Mouse (Mus musculus): ENCODE results near the gene Atxn3. TPM values are rescaled to one million over a fixed set of nuclear protein-coding genes. Genes with fewer than 3 reads are reported as not detected.
A peak's percentile ranks its signal among the peaks of the same experiment; 100 is the strongest.

Atxn3 gene
- polyA plus RNA-seq (2012; rRNA removed): 0.30 and 0.76 TPM in 2 replicates

GRCm38 (mm10) chr12:101957942-101958544, at the start of gene Atxn3:
Atxn3 (minus strand) TSS chr12:101958246.
- H3K36me3 ChIP-seq (ENCODE audit: control insufficient read depth, insufficient read depth, low read length): no peaks in the 10 kb centered on the region
- TF ChIP-seq POLR2A (IDR thresholded peaks at IDR 0.05; ENCODE audit: low read depth, low read length): peak; percentile 70
- peak; percentile 72 for TF ChIP-seq CTCF (IDR thresholded peaks at IDR 0.05; ENCODE audit: extremely low read depth, insufficient read length, insufficient replicate concordance, low read depth, low read length)
- H3K4me3 ChIP-seq (ENCODE audit: low read depth, low read length): peak within 1 kb of the TSS; percentile 96
- H3K27me3 ChIP-seq (ENCODE audit: control insufficient read depth, insufficient read depth, low read length): no peaks in the 10 kb centered on the region
- H3K4me1 ChIP-seq (ENCODE audit: control insufficient read depth, insufficient read depth, insufficient read length, low read length): peaks cover 3% of the 10 kb centered on the region; the same call in 1 of the 2 replicates
- under 1% methylated on average over 54 of the region's 54 CpGs for WGBS
- peak within 1 kb of the TSS; percentile 53; the same call in 1 of the 2 replicates for H3K27ac ChIP-seq (ENCODE audit: insufficient read depth, low read depth, low read length)

- Histone ChIP-seq H3K4me1 (ENCODE audit: control insufficient read depth, insufficient read depth, insufficient read length, low read length) (no peaks in the 10 kb centered on the region), H3K27me3 (ENCODE audit: control insufficient read depth, insufficient read depth, low read length) (no peaks in the 10 kb centered on the region), H3K27ac (ENCODE audit: insufficient read depth, low read depth, low read length) (no peak overlapping the region), H3K4me3 (ENCODE audit: low read depth, low read length) (no peak overlapping the region), H3K36me3 (ENCODE audit: control insufficient read depth, insufficient read depth, low read length) (peaks cover 75% of the 10 kb centered on the region)
- 93% methylated on average over 11 of the region's 11 CpGs for WGBS
- TF ChIP-seq POLR2A (IDR thresholded peaks at IDR 0.05; ENCODE audit: low read depth, low read length): no peak
Measured at GRCm38 (mm10) chr12:102000785-102001184, 42.7 kb upstream of the Atxn3 start.

- H3K4me1 ChIP-seq (ENCODE audit: control insufficient read depth, insufficient read depth, insufficient read length, low read length): no peaks in the 10 kb centered on the region
- peaks cover 72% of the 10 kb centered on the region for H3K36me3 ChIP-seq (ENCODE audit: control insufficient read depth, insufficient read depth, low read length)
- H3K4me3 ChIP-seq (ENCODE audit: low read depth, low read length): no peak overlapping the region
- no peak for TF ChIP-seq CTCF (IDR thresholded peaks at IDR 0.05; ENCODE audit: extremely low read depth, insufficient read length, insufficient replicate concordance, low read depth, low read length)
- TF ChIP-seq POLR2A (IDR thresholded peaks at IDR 0.05; ENCODE audit: low read depth, low read length): no peak
- no peak overlapping the region for H3K27ac ChIP-seq (ENCODE audit: insufficient read depth, low read depth, low read length)
- WGBS: 84% methylated on average over 5 of the region's 5 CpGs
- H3K27me3 ChIP-seq (ENCODE audit: control insufficient read depth, insufficient read depth, low read length): no peaks in the 10 kb centered on the region
Measured at GRCm38 (mm10) chr12:101998929-101999328, 40.9 kb upstream of the Atxn3 start.

DNA sequence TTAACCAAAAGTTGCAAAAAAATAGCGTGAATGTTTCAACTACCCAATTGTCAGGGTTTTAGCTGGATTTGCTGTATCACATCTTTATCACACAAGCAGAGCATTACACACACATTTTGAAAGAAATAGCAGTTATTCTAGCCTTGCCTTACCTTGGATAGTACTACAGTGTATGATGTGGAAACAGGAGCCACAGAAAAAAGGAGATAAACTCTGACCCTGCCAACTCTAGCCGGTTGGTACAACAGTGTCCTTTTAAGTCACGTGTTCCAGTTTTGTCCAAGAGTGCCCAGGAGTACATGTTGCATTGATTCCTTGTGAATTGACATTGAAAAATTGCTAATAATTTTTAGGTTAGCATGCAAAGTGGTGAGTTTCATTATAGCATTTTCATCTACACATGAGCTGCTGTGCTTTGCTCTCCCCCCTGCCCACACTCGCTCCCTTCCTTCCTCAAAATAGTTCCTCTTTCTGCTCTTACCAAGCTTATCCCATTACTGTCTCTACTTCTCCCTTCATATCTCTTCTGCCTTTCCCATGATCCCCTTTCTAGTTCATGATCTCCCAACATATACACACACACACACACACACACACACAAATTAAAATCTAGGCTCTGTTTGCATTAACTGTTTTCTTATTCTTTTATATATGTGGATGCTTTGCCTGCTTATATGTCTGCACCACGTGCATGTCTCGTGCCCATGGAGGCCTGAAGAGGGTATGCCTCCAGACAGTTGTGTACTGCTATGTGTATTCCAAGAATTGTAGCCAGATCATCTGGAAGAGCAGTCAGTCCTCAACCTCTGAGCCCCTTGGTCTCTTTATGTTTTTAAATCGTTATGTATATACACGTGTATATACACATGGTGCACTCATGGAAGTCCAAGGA, 36.8 kb upstream of the Atxn3 start:
- no peak overlapping the region for H3K4me3 ChIP-seq (ENCODE audit: low read depth, low read length)
- H3K27ac ChIP-seq (ENCODE audit: insufficient read depth, low read depth, low read length): no peak overlapping the region; the same call in 1 of the 2 replicates
- TF ChIP-seq CTCF (IDR thresholded peaks at IDR 0.05; ENCODE audit: extremely low read depth, insufficient read length, insufficient replicate concordance, low read depth, low read length) (no peak), POLR2A (IDR thresholded peaks at IDR 0.05; ENCODE audit: low read depth, low read length) (no peak)
- H3K36me3 ChIP-seq (ENCODE audit: control insufficient read depth, insufficient read depth, low read length): peaks cover 69% of the 10 kb centered on the region
- WGBS: 91% methylated on average over 8 of the region's 8 CpGs
- no peaks in the 10 kb centered on the region for H3K4me1 ChIP-seq (ENCODE audit: control insufficient read depth, insufficient read depth, insufficient read length, low read length)
- no peaks in the 10 kb centered on the region for H3K27me3 ChIP-seq (ENCODE audit: control insufficient read depth, insufficient read depth, low read length)

DNA sequence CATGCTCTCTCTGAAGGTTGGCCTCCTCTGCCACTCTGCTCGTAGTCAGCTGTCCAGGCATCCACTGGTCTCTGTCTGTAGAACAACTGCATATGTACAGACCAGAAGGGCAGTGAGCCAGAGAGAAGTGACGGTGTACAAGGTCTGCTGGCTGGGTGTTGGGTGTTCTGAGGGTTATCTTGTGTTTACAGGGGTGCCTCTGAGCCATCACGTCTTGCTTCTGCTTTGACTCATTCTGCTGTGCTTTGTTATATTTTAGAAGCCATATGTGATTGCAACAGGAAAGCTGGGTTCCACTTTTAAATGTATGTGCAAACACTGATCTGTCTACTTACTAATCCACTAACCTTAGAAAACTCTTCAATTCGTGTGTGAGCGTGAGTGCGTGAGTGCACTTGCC, 29.6 kb upstream of the Atxn3 start:
- peaks cover 64% of the 10 kb centered on the region for H3K36me3 ChIP-seq (ENCODE audit: control insufficient read depth, insufficient read depth, low read length)
- H3K27ac ChIP-seq (ENCODE audit: insufficient read depth, low read depth, low read length): no peak overlapping the region
- no peak for TF ChIP-seq POLR2A (IDR thresholded peaks at IDR 0.05; ENCODE audit: low read depth, low read length)
- TF ChIP-seq CTCF (IDR thresholded peaks at IDR 0.05; ENCODE audit: extremely low read depth, insufficient read length, insufficient replicate concordance, low read depth, low read length): no peak
- H3K4me1 ChIP-seq (ENCODE audit: control insufficient read depth, insufficient read depth, insufficient read length, low read length): no peaks in the 10 kb centered on the region
- 89% methylated on average over 6 of the region's 6 CpGs for WGBS
- H3K27me3 ChIP-seq (ENCODE audit: control insufficient read depth, insufficient read depth, low read length): no peaks in the 10 kb centered on the region
- H3K4me3 ChIP-seq (ENCODE audit: low read depth, low read length): no peak overlapping the region

GRCm38 (mm10) chr12:101985110-101985509, 27.1 kb upstream of the Atxn3 start:
- 47% methylated on average over 3 of the region's 3 CpGs for WGBS
- Histone ChIP-seq H3K27me3 (ENCODE audit: control insufficient read depth, insufficient read depth, low read length) (no peaks in the 10 kb centered on the region), H3K4me1 (ENCODE audit: control insufficient read depth, insufficient read depth, insufficient read length, low read length) (no peaks in the 10 kb centered on the region; the same call in 1 of the 2 replicates), H3K4me3 (ENCODE audit: low read depth, low read length) (no peak overlapping the region), H3K27ac (ENCODE audit: insufficient read depth, low read depth, low read length) (no peak overlapping the region), H3K36me3 (ENCODE audit: control insufficient read depth, insufficient read depth, low read length) (peaks cover 50% of the 10 kb centered on the region)
- TF ChIP-seq POLR2A (IDR thresholded peaks at IDR 0.05; ENCODE audit: low read depth, low read length): no peak
- no peak for TF ChIP-seq CTCF (IDR thresholded peaks at IDR 0.05; ENCODE audit: extremely low read depth, insufficient read length, insufficient replicate concordance, low read depth, low read length)

DNA sequence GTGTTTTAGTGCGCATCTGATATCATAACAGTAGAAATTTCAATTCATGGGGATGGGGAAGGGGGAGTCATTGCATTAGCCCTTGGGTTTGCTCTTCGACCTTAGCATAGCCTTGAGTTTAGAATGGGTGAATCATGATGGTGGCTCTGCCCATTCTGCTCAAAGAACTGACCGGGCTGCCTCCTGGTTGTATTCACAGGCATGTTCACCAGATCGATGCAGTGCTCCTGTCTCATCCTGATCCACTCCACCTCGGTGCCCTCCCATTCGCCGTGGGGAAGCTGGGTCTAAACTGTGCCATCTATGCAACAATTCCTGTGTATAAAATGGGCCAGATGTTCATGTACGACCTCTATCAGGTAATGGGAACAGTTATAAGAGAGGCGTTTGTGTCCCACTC, 24.9 kb upstream of the Atxn3 start:
- peaks cover 39% of the 10 kb centered on the region for H3K36me3 ChIP-seq (ENCODE audit: control insufficient read depth, insufficient read depth, low read length)
- H3K27ac ChIP-seq (ENCODE audit: insufficient read depth, low read depth, low read length): no peak overlapping the region
- no peaks in the 10 kb centered on the region for H3K27me3 ChIP-seq (ENCODE audit: control insufficient read depth, insufficient read depth, low read length)
- no peak overlapping the region for H3K4me3 ChIP-seq (ENCODE audit: low read depth, low read length)
- TF ChIP-seq POLR2A (IDR thresholded peaks at IDR 0.05; ENCODE audit: low read depth, low read length) (no peak), CTCF (IDR thresholded peaks at IDR 0.05; ENCODE audit: extremely low read depth, insufficient read length, insufficient replicate concordance, low read depth, low read length) (no peak)
- no peaks in the 10 kb centered on the region; the same call in 1 of the 2 replicates for H3K4me1 ChIP-seq (ENCODE audit: control insufficient read depth, insufficient read depth, insufficient read length, low read length)
- WGBS: 94% methylated on average over 9 of the region's 9 CpGs
